Mouse (Mus musculus): ENCODE measurements around the gene Prn. TPM values are rescaled to one million over a fixed set of nuclear protein-coding genes. Genes with fewer than 3 reads are reported as not detected.

The Prn gene
- polyA plus RNA-seq, 1 experiment from 2014 or later = not detected

DNA sequence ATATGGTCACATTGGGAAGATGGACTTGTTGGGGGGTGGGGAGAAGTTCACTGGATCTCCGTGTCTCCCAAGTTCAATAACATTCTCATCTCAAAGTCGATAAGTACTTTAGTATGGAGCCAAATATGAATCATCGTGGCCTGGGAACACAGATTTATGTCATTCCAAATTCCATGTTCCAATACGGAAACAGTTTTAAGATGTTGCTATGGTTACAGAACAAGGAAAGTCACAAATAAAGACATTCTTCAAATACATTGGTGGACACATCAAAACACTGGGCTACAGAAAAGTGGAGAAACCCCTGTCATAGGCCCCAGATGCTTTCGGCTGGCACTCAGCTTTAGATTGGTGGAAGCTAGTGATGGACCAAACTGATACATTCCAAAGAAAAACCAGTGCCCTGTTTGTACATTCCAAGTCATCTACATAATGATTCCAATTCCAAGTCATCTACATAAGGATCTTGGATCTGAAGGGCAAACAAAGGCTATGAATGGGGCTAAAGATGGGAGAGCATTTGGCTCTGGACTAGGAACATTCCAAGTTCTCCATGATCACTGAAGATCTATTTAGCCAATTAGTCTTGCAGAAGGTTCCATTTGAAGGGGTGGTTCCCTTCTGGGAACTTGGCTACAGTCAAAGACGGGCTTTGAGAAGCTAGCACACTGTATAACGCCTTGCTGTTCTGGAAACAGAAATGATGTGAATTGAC, 33.0 kb upstream of the Prn start:
- 94% methylated on average over 7 of the region's 7 CpGs for whole genome bisulfite sequencing
- no peak overlapping the region for H3K4me2 ChIP-seq (ENCODE audit: low read depth, low read length)
- DNase-seq (ENCODE audit: low spot score) = no peak
- no peaks in the 10 kb centered on the region for H3K27me3 ChIP-seq (ENCODE audit: control insufficient read depth, insufficient read depth, low read length)
- no peak overlapping the region for H3K9ac ChIP-seq (replicated peaks; ENCODE audit: low read length)
- H3K4me1 ChIP-seq (ENCODE audit: control insufficient read depth, insufficient read depth, low read length) = no peaks in the 10 kb centered on the region
- H3K27ac ChIP-seq (replicated peaks; ENCODE audit: low read depth, low read length) = no peak overlapping the region
- H3K4me3 ChIP-seq (ENCODE audit: low read depth, low read length) = no peak overlapping the region
- H3K36me3 ChIP-seq (replicated peaks; ENCODE audit: control insufficient read depth, insufficient read depth, low read depth, low read length) = no peaks in the 10 kb centered on the region
- ATAC-seq (replicated peaks; ENCODE audit: insufficient number of reproducible peaks, low FRiP score, low TSS enrichment, low read depth) = no peak
- no peaks in the 10 kb centered on the region for H3K9me3 ChIP-seq (replicated peaks; ENCODE audit: control insufficient read depth, low read length)

GRCm38 (mm10) chr2:131881766-131882165, 28.0 kb upstream of the Prn start:
- no peak for ATAC-seq (replicated peaks; ENCODE audit: insufficient number of reproducible peaks, low FRiP score, low TSS enrichment, low read depth)

DNA sequence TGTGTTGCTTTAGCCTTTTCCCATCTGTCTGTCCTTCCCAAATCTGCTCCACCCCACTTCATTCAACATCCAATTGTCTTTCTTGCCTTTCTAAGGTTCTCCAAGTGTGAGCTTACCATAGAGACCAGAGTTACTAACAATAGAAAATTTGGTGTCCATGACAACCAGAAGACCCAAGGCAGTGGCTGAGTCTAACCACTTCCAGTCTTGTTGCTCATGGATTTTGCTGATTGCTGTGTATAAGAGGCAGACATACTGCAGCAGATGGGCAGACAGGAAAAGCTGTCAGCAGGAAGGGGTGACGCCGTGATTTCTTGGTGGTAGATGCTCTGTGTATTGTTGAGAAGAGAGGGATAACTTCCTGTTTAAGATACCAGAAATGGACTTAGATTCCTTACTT, 26.6 kb upstream of the Prn start:
- Histone ChIP-seq H3K4me2 (ENCODE audit: low read depth, low read length) (no peak overlapping the region), H3K9me3 (replicated peaks; ENCODE audit: control insufficient read depth, low read length) (no peaks in the 10 kb centered on the region), H3K36me3 (replicated peaks; ENCODE audit: control insufficient read depth, insufficient read depth, low read depth, low read length) (no peaks in the 10 kb centered on the region), H3K27me3 (ENCODE audit: control insufficient read depth, insufficient read depth, low read length) (no peaks in the 10 kb centered on the region), H3K4me3 (ENCODE audit: low read depth, low read length) (no peak overlapping the region), H3K9ac (replicated peaks; ENCODE audit: low read length) (no peak overlapping the region), H3K27ac (replicated peaks; ENCODE audit: low read depth, low read length) (no peak overlapping the region), H3K4me1 (ENCODE audit: control insufficient read depth, insufficient read depth, low read length) (no peaks in the 10 kb centered on the region)
- ATAC-seq (replicated peaks; ENCODE audit: insufficient number of reproducible peaks, low FRiP score, low TSS enrichment, low read depth) (no peak), DNase-seq (ENCODE audit: low spot score) (no peak)
- WGBS = 54% methylated on average over 2 of the region's 2 CpGs

More at GRCm38 (mm10) chr2:131881766-131882165, 28.0 kb upstream of the Prn start:
- Histone ChIP-seq H3K4me1 (ENCODE audit: control insufficient read depth, insufficient read depth, low read length) (no peaks in the 10 kb centered on the region), H3K9ac (replicated peaks; ENCODE audit: low read length) (no peak overlapping the region), H3K27ac (replicated peaks; ENCODE audit: low read depth, low read length) (no peak overlapping the region), H3K4me2 (ENCODE audit: low read depth, low read length) (no peak overlapping the region), H3K9me3 (replicated peaks; ENCODE audit: control insufficient read depth, low read length) (no peaks in the 10 kb centered on the region), H3K27me3 (ENCODE audit: control insufficient read depth, insufficient read depth, low read length) (no peaks in the 10 kb centered on the region), H3K4me3 (ENCODE audit: low read depth, low read length) (no peak overlapping the region), H3K36me3 (replicated peaks; ENCODE audit: control insufficient read depth, insufficient read depth, low read depth, low read length) (no peaks in the 10 kb centered on the region)
- 54% methylated on average over 4 of the region's 4 CpGs for WGBS
- no peak for DNase-seq (ENCODE audit: low spot score)

DNA sequence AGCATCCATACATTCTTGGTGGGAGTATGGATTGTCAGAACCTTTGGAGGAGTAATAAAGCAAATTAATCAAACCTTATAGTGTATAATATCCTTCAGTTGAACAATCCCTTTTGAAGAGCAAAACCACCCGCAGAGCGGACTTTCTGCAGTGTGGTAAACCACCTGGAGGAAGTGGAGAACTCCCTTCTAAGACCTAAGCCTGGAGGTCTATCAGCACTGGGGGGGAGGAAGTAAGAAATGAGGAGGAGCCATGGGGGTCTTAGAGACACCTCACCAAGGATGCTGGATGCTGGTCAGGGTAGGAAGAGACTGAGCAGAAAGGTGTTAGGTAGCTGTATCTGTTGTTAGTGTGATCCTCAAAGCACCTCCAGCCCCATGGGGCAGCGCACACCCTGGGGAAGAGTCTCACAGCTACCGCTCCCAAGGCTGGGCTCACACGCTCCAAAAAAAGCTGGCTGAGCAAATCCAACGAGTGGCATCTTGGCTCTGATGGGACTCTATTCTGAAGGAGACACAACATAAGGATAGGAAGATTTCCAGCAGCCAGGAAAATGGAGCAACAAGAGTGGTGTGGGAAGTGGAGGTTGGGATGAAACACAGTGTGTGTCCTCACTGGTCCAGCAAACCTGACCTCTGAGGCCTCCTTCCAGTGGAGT, 23.1 kb upstream of the Prn start:
- Histone ChIP-seq H3K9me3 (replicated peaks; ENCODE audit: control insufficient read depth, low read length) (no peaks in the 10 kb centered on the region), H3K36me3 (replicated peaks; ENCODE audit: control insufficient read depth, insufficient read depth, low read depth, low read length) (no peaks in the 10 kb centered on the region), H3K4me1 (ENCODE audit: control insufficient read depth, insufficient read depth, low read length) (no peaks in the 10 kb centered on the region), H3K9ac (replicated peaks; ENCODE audit: low read length) (no peak overlapping the region), H3K27ac (replicated peaks; ENCODE audit: low read depth, low read length) (no peak overlapping the region), H3K27me3 (ENCODE audit: control insufficient read depth, insufficient read depth, low read length) (no peaks in the 10 kb centered on the region), H3K4me2 (ENCODE audit: low read depth, low read length) (no peak overlapping the region), H3K4me3 (ENCODE audit: low read depth, low read length) (no peak overlapping the region)
- WGBS = 86% methylated on average over 6 of the region's 6 CpGs
- ATAC-seq (replicated peaks; ENCODE audit: insufficient number of reproducible peaks, low FRiP score, low TSS enrichment, low read depth) (no peak), DNase-seq (ENCODE audit: low spot score) (no peak)

- ATAC-seq (replicated peaks; ENCODE audit: insufficient number of reproducible peaks, low FRiP score, low TSS enrichment, low read depth) = no peak
- Histone ChIP-seq H3K27me3 (ENCODE audit: control insufficient read depth, insufficient read depth, low read length) (no peaks in the 10 kb centered on the region), H3K4me2 (ENCODE audit: low read depth, low read length) (no peak overlapping the region), H3K9me3 (replicated peaks; ENCODE audit: control insufficient read depth, low read length) (no peaks in the 10 kb centered on the region), H3K36me3 (replicated peaks; ENCODE audit: control insufficient read depth, insufficient read depth, low read depth, low read length) (no peaks in the 10 kb centered on the region), H3K27ac (replicated peaks; ENCODE audit: low read depth, low read length) (no peak overlapping the region), H3K4me1 (ENCODE audit: control insufficient read depth, insufficient read depth, low read length) (no peaks in the 10 kb centered on the region), H3K9ac (replicated peaks; ENCODE audit: low read length) (no peak overlapping the region), H3K4me3 (ENCODE audit: low read depth, low read length) (no peak overlapping the region)
- WGBS = 69% methylated on average over 7 of the region's 7 CpGs
- no peak for DNase-seq (ENCODE audit: low spot score)
These were observed 21.5 kb upstream of the Prn start for GRCm38 (mm10) chr2:131888233-131888632.

DNA sequence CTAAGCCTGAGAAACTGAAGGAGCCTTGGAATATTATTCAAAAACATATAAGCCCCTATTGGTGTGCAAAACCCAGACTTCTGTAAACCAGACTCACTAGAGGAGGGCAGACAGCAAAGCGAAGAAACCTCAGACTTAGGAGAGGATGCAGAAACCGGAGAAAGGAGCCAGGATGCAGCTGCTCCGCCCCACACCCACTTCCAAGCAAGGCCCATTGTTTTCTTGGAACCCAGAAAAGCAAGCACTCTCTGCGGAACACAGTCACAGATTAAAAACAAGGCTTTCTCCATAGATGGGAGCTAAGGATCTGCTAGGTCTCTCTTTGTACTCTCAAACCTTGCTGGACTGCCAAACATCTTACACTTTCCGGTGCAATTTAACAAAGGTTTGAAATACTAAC, 17.2 kb upstream of the Prn start:
- Histone ChIP-seq H3K36me3 (replicated peaks; ENCODE audit: control insufficient read depth, insufficient read depth, low read depth, low read length) (no peaks in the 10 kb centered on the region), H3K27me3 (ENCODE audit: control insufficient read depth, insufficient read depth, low read length) (no peaks in the 10 kb centered on the region), H3K4me2 (ENCODE audit: low read depth, low read length) (no peak overlapping the region), H3K9me3 (replicated peaks; ENCODE audit: control insufficient read depth, low read length) (no peaks in the 10 kb centered on the region), H3K9ac (replicated peaks; ENCODE audit: low read length) (no peak overlapping the region), H3K4me1 (ENCODE audit: control insufficient read depth, insufficient read depth, low read length) (no peaks in the 10 kb centered on the region), H3K27ac (replicated peaks; ENCODE audit: low read depth, low read length) (no peak overlapping the region), H3K4me3 (ENCODE audit: low read depth, low read length) (no peak overlapping the region)
- ATAC-seq (replicated peaks; ENCODE audit: insufficient number of reproducible peaks, low FRiP score, low TSS enrichment, low read depth) = no peak
- DNase-seq (ENCODE audit: low spot score) = no peak
- WGBS = 35% methylated on average over 5 of the region's 5 CpGs

DNA sequence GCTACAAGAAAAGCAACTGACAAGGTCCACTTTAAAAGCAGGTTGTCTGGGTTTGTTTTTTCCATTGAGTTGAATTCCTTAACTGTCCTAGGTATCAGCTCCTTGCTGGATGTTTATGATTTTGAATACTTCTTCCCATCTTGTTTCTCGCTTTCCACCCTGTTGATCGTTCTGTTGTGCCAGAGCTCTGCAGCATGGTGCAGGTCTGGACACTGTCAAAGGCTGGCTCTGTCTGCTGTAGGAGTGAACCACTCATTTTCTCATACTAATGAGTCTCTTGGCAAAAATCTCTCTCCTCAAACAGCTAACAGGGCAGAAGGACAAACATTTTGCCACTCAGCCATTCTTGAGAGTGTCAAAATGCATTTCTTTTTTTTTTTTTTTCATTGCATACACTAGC, 14.7 kb upstream of the Prn start:
- H3K4me2 ChIP-seq (ENCODE audit: low read depth, low read length) = no peak overlapping the region
- WGBS = 73% methylated on average over 2 of the region's 2 CpGs
- no peaks in the 10 kb centered on the region for H3K36me3 ChIP-seq (replicated peaks; ENCODE audit: control insufficient read depth, insufficient read depth, low read depth, low read length)
- H3K27me3 ChIP-seq (ENCODE audit: control insufficient read depth, insufficient read depth, low read length) = no peaks in the 10 kb centered on the region
- H3K9me3 ChIP-seq (replicated peaks; ENCODE audit: control insufficient read depth, low read length) = no peaks in the 10 kb centered on the region
- H3K4me3 ChIP-seq (ENCODE audit: low read depth, low read length) = no peak overlapping the region
- DNase-seq (ENCODE audit: low spot score) (no peak), ATAC-seq (replicated peaks; ENCODE audit: insufficient number of reproducible peaks, low FRiP score, low TSS enrichment, low read depth) (no peak)
- no peak overlapping the region for H3K27ac ChIP-seq (replicated peaks; ENCODE audit: low read depth, low read length)
- H3K4me1 ChIP-seq (ENCODE audit: control insufficient read depth, insufficient read depth, low read length) = no peaks in the 10 kb centered on the region
- no peak overlapping the region for H3K9ac ChIP-seq (replicated peaks; ENCODE audit: low read length)

DNA sequence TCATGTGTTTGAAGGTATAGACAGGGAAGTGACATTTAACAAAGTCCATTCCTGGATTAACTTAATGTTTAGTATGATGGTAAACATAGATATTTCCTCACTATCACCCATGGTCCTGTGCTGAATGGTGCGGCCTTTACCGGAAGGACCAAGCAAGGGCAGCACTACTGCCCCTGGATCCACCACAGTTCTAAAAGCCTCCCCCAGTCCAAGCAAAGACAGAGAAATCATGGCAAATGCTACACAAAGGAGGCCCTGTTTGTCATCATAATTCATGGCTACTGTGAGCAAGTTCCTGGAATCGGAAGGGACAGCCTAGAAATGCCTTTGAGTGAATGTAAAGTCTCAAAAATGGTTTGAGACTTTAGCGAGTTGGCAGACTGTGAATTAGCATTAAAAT, 13.7 kb upstream of the Prn start:
- Histone ChIP-seq H3K4me2 (ENCODE audit: low read depth, low read length) (no peak overlapping the region), H3K27me3 (ENCODE audit: control insufficient read depth, insufficient read depth, low read length) (no peaks in the 10 kb centered on the region), H3K4me1 (ENCODE audit: control insufficient read depth, insufficient read depth, low read length) (no peaks in the 10 kb centered on the region), H3K27ac (replicated peaks; ENCODE audit: low read depth, low read length) (no peak overlapping the region), H3K9ac (replicated peaks; ENCODE audit: low read length) (no peak overlapping the region), H3K9me3 (replicated peaks; ENCODE audit: control insufficient read depth, low read length) (no peaks in the 10 kb centered on the region), H3K36me3 (replicated peaks; ENCODE audit: control insufficient read depth, insufficient read depth, low read depth, low read length) (no peaks in the 10 kb centered on the region), H3K4me3 (ENCODE audit: low read depth, low read length) (no peak overlapping the region)
- DNase-seq (ENCODE audit: low spot score) = no peak
- 88% methylated on average over 4 of the region's 4 CpGs for WGBS
- ATAC-seq (replicated peaks; ENCODE audit: insufficient number of reproducible peaks, low FRiP score, low TSS enrichment, low read depth) = no peak
